Mouse (Mus musculus) kidney, postnatal 25 days (tissue): ENCODE results near the gene Ccnb1.
"Not testable (repeated sequence)": the region's sequence is repeated elsewhere in the genome, so short reads cannot be mapped to it uniquely, and the experiment has no call there.

Source experiments
- DNase-seq, 2 experiments: peaks; one replicate each; pipeline ENCODE4 v3.0.0; 2021; ENCODE audit warnings: mixed read lengths in 2 of 2

Gene Ccnb1

DNA sequence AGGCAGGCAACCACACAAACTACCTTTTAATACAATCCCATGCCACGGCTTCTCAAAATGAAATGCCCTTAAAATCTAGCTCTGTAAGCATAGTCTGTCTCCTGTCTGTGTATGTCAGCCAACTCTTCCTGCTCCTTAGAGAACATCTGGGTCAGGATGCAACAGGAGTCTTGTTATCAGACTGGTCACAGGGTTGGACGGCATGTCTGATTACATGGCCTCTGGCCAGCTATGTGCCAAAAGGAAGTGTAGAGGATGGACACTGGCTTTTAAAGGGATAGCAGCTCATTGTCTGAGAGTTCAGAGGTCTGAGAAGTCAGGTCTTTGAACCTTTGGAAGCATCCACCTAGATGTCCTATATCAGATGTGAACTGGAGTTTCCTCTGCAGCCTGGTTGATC lies 31.0 kb downstream of the Ccnb1 start:
- no peak for DNase-seq

DNA sequence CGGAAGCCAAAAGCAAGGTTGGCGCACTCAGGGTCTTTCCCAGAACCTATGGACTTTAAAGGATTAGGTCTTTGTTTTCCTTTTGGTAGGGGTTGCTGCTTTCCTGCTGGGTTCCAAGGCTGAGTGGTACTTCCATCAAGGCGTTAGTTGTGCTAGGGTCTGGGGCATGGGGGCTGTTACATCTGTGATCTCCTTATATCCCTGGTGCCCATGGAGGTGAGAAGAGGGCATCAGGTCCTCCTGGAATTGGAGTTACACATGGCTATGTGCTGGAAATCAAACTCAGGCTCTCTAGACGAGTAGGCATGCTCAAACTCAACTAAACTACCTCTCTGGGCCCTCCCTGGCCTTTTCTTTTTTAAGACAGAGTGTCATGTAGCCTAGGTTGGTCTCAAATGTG lies 32.2 kb downstream of the Ccnb1 start:
- DNase-seq, result no peak

DNA sequence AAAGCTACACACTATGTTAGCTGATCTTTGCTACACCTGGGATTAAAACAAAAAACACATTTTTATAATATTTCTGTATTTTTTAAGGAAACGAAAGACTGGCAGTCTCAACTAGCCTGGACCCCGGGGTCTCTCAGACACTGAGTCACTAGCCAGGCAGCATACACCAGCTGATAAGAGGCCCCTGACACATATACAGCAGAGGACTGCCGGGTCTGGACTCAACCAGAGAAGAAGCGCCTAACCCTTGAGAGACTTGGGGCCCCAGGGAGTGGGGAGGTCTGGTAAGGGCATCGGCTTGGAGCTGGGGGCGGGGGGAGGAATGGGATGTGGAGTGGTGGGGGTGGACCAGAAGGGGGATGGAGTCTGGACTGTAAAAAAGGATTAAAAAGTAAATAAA lies 33.4 kb downstream of the Ccnb1 start:
- DNase-seq, result no peak

DNA sequence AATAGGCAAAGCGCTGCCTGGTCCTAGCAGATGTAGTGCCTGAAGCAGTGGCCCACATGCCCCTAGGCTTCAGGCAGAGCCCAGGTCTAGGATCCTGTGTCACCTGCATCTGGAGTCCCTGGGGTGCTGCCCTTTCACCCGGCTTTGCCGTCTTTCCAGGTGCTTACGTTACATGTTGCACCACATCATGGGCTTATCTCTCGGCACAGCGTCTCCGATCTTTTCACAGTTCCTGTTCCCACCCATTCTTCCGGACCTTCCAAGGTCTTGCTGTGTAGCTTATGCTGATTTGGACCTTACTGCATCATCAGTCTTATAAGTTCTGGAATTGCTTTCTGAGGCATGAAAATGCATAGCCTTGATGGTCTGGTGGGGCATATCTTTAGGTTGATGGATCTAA lies 33.8 kb downstream of the Ccnb1 start:
- DNase-seq, result no peak

DNA sequence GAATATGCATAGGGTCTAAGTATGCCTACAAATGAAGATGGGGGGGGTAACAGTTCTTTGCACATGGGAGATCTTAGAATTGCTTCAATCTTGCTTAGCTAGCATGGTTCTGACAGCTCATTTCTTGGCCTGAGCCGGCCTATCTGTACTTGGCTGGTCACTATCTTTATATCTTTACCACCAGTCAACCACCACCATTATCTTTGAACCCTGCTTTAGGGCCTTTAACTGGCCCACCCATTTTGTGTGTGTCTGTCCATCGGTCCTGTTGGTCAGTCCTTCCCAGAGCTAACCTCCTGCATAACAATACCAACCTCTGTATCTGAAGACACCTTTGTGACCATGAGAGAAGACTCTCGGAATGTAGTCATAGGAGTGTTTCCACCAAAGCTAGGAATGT lies 35.0 kb downstream of the Ccnb1 start:
- no peak for DNase-seq

DNA sequence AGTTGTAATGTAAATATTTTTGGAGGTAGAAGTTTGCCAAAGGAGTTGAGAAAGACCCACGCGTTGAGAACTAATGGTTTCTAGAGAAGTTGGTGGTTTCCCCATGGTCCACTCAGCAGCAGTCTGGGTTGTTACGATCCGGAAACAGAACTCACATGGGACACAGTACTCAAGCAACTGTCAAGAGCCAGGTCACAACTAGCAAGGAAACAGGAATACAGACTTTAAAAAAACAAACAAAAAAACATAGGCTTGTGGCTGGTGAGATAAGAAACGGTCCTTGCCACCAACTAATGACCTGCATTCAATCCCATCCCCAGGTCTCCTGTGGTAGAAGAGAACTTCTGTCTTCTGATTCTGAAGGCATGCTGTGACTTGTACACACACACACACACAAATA lies 35.6 kb downstream of the Ccnb1 start:
- no peak for DNase-seq

DNA sequence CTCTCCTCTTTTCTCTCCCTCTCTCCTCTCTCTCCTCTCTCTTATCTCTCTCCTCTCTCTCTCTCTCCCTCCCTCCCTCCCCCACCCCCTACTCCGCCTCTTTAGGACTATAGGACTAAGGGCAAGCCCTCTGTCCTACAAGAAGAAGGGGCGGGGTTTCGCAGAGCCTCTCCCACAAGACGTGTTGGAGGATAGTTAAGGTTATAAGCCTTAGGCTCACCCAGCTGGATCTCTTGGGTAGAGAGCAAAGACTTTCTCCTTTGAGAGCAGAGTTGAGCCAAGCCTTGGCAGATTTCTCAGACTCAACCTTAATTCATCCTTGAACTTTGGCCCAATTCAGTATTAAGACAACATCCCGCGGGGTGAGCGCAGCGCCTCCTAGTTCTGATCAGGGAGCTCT lies 37.7 kb downstream of the Ccnb1 start:
- no peak for DNase-seq

DNA sequence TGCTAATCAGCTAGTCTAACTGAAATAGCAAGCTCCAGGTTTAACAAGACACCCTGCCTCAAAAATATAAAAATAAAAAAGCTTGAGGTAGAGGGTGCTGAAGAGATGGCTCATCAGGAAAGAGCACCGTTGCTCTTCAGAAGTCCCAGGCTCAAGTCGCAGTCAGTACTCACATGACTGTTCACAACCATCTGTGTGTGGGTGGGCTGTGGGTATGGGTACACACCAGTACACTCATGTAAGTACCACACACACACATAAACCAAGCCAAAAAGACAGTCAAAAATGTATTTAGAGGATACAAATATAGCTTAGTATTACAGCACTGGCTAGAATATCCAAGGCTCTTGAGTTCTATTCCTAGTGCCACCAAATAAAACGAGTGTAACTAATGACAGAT lies 40.3 kb downstream of the Ccnb1 start:
- DNase-seq, result no peak

DNA sequence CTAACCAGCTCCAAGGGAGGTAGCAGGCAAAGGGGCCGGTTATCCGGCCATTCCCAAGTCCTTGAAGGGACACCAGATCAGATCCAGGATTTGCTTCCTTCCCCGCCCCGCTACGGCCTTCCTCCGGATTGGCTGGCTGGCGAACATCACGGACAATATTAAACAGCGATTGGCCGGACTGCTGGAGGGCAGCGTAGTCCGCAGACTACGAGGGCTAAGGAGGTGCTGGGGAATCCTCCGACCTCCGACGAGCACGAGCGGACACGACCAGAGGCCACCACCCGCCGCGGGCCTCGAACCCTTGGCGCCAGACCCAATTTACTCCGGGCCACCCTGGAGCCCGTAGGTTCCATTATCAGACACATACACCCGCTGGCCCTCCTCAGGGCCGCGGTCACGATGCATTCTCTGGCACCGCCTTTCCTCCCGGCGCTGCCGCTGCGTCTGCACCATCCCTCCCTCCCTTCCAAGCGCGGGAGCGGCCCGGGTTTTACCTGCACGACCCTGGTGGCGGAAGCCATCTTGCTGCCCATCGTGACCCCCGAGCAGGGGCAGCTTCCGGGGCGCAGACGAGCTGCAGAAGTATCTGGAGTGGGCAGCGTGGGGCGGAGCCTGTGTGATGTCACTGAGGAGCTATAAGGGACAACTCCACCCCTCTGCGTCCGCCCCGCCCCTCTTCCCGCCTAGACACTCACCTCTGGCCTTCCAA lies 42.2 kb downstream of the Ccnb1 start, which contains the start of gene Mrps36:
Mrps36 (minus strand) TSS at position 624 of the 709 bp plus-strand sequence.
- DNase-seq, result peak; percentile 98

DNA sequence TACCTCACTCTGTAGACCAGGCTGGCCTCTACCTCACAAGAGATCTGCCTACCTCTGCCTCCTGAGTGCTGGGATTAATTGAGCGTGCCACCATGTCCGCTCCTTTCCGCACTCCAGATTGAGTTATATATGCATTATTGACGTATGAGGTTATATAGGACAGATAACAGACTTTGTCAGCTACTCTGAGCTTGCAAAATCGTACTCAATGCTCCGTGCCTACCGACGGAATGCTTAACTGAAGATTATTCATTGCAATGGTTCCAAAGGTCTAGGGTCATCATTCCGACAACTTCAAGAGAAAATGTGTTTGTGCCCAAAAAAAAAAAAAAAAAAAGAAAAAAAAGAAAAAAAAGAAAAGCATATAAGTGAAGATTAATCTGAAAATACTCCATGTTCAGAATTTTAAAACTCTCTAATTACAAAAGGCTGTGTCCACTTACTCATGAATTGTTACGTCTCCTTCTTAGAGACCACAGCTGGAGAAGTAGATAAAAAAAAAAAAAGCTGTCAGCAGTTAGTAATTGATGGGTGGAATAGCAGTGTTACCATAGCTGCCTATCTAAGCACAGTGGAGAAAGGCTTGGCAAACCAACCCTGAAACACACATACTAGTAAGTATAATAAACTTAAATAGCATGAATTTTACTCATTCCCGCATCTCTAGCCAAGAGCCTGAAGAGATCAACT lies 42.9 kb downstream of the Ccnb1 start:
- peak; percentile 20 to 52 for DNase-seq

DNA sequence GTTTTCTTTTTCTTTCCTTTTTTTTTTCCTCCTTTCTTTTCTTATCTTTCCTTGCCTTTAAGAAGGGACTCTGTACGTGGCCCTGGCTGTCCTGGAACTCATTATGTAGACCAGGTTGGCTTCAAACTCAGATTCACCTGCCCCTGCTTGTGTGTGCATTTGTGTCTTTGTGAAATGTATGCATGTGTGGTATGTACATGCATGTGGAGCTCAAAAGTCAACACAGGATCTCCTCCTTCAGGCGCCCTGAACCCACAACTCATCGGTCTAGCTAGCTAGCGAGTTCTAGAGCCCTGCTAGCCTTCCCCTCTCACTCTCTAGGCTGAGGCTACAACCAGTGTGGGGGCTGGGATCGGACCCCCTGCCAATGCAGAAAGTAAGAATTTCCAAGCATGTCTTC lies 43.5 kb downstream of the Ccnb1 start:
- DNase-seq, result no peak

DNA sequence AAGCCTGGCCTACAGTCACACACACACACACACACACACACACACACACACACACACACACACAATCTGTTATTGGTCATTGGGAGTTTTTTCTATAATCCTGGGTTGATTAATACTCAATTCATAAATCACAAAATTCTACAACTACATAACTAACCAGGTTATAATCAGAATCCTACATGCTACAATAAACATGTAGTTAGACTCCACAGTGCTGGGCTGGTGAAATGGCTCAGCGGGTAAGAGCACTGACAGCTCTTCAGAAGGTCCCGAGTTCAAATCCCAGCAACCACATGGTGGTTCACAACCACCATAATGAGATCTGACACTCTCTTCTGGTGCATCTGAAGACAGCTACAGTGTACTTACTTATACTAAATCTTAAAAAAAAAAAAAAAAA lies 53.6 kb downstream of the Ccnb1 start:
- DNase-seq, result no peak

DNA sequence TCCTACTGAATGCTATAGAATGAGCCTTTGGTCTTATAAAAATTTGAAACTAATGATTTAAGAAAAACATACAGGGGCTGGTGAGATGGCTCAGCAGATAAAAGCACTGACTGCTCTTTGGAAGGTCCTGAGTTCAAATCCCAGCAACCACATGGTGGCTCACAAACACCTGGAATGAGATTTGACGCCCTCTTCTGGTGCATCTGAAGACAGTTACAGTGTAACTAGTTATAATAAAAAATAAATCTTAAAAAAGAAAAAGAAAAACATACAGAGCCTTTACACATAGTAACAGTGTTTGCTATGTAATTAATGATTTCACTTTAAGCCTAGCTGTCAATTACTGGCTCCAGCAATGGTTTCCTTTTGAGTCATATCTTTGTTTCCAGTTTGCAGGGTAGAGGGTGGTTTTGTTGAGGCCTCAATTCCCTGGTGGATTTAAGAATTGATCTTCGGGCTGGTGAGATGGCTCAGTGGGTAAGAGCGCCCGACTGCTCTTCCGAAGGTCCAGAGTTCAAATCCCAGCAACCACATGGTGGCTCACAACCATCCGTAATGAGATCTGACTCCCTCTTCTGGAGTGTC lies 54.8 kb downstream of the Ccnb1 start:
- DNase-seq, result not testable (repeated sequence)

DNA sequence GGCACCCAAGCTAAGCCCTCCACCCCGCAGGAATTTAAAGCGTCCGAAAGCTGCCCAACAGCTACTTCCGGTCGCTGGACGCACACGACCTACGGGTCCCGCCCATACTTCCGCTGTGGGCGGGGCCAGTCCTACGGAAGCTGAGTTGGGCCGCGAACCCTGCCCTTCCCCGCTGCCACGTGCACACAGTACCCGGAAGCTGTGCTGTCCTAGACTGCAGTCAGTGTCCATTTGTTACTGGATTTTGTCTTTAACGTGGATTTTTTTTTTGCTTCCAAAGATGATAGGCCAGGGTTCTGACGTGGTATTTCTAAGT lies 55.6 kb downstream of the Ccnb1 start, which contains the start of gene Cdk7:
Cdk7 (minus strand) TSS at position 79 of the 316 bp plus-strand sequence.
- peak; percentile 95 to 97 for DNase-seq

DNA sequence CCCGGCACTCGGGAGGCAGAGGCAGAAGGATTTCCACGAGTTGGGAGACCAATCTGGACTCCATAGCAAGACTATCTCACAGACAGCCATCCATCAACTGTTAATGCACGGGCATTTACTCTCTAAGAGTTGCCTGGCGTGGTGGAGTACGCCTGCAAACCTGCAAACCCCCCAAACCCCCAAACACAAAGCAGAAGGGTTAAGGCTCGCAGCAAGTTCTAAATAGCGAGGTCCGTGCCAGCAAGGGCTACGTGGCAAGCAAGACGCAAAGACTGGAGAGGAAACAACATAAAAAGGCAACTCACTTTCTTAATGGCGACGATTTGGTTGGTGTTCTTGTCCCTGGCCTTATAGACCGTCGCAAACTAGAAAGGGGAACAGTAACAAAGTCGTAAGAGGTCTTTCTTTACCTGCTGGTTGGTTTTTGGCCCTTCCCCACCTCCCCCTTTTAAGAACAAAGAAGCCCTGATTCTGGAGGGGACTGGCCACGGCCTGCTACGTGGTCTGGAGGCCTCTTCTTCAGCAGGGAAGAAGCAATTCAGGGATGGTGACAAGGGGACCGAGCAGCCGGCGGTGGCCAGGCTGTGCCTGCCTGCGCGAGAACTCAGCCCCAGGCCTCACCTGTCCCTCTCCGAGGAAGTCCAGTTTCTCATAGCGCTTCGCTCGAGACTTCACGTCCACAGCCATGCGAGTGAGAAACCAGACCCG lies 56.1 kb downstream of the Ccnb1 start:
- no peak for DNase-seq
